Mouse (Mus musculus): ENCODE measurements at regions not wholly inside any gene's neighbourhood (a gene's known extent, or its start where the extent isn't known, plus 50 kb on each side); places are given as distances from the start of the nearest gene placed in this dataset.
A peak's percentile ranks its signal among the peaks of the same experiment; 100 is the strongest.

DNA sequence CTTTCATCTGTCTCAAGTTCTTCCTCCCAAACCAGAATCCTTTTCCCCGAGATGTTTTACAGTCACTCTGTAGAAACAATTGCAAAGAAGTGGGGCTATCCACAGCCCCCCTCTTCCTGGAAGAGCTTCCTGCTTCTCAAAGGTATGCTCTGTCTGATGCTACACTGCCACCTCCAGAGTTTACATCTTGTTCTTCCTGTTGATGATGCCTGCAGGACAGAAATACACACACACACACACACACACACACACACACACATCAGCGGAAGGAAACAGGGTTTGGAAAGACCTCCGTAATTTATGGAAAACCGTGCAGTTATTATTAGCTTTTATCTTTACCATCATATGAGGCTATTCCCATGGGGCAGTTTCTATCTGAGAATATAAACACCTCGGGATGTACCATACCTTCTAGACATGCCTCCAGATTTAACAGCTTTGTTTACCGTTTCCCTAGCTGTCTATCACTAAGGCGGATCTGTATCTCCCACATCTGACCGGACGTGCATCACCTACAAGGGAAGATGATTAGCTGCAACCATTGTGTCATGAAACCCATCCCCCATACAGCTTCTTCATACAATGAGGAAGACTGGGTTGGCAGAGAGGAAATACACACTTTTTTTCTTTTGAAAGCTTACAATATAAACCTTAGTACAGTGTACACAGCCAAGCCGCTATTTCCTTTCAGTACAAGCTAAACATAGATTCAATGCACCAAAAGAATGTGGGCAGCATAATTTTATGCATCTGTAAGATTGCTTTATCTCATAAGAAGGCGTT, 288.6 kb downstream of the Plk2 start:
- no peak for DNase-seq

- DNase-seq: no peak
Measured at GRCm38 (mm10) chr13:110688796-110689195, 293.9 kb downstream of the Plk2 start.

DNA sequence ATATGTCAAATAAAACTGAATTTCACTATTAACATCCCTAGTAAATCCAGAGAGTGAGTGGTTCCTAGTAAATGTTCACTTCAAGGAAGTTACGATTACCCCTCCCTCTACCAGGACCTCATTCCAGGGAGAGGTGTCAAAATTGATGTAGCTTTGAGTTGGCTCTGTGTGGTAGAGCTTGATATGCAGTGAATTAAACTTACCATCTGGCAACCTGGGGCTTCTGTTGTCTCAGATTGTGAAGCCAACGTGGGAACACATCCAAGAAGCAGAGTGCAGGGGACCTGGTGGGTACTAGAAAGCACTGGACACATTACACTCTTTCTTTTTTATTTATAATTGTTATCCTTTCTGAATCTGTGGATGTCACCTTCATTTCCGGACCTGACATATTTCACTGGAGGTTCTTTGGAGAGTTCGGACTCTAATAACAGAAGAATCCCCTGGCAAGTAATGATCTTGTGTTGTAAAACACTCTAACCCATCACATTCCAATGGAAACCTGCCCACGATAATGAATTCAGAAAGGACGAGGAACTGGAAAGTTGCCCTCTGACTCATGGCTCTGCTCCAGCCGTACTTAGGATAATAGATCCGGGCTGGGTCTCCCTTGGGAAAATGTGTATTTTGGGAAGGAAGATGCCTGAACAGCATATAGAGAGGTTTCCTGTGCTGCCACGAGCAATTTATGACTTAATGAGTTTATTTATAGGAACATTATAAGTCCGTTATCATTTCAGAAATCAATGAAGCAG, 295.8 kb downstream of the Plk2 start:
- no peak for DNase-seq

- DNase-seq: no peak
Measured at GRCm38 (mm10) chr13:110692696-110693095, 297.9 kb downstream of the Plk2 start.

- no peak for DNase-seq
Measured at GRCm38 (mm10) chr13:110694876-110695275, 300.0 kb downstream of the Plk2 start.

DNA sequence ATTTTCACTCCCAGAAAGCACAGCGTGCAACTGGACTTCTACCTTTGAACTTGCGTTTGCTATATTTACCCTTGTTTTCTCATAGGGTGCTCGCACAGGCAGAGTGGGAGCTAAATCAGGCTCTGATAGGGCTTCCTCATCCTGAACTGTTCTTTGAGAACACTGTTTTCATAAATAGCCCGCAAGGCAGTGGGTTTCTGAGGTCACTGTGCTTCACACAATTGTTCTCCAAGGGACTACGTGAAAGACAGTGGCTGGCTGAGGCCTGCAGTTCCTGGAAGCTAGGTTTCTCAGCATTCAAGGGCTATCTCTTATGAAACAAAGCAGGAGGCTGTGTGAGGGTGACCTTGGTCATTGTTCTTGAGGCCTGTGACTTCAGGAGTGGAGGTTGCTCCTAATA, 301.7 kb downstream of the Plk2 start:
- DNase-seq: no peak

GRCm38 (mm10) chr13:110704261-110704660, 309.4 kb downstream of the Plk2 start:
- DNase-seq: peak; percentile 12 to 34

GRCm38 (mm10) chr13:110710847-110711246, 316.0 kb downstream of the Plk2 start:
- DNase-seq: no peak

- DNase-seq: no peak
Measured at GRCm38 (mm10) chr13:110712527-110712926, 317.7 kb downstream of the Plk2 start.

DNA sequence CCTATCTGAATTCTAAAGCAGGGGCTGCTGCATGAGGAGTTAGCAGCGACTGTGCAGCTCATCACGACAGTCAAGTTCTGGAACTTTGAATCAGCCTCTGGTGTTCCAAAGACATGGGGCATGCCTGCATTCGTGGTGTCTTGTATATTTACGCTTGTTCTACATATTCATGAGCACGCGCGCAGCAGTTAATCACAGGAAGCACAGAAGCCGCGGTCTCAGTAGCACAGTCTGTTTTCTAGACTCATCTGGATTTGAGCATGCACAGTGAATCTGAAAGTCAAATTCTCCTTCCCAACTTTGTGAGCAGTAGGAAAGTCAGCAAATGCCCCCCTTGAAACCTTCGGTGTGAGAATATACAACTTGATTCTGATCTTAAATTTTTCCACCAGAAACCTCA, 327.3 kb downstream of the Plk2 start:
- peak in 1 of 2 experiments; percentile 6 for DNase-seq

DNA sequence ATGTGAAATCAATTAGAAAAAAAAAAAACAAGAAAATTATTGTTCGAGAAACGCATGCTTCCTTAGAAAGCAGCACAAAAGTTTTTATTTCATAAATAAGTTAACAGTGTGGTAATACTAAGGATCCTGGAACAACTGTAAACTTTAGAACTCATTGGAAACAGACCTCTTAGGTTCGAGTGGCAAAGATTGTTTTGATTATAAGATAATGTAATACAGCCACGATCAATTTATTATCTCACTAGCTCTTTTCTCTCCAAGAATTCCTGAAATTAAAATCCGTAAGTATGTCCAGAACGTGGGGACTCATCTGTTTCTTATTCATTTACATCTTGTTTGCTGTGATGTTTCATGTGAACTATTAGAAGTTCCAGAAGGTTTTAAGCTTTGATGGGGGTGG, 327.9 kb downstream of the Plk2 start:
- no peak for DNase-seq

DNA sequence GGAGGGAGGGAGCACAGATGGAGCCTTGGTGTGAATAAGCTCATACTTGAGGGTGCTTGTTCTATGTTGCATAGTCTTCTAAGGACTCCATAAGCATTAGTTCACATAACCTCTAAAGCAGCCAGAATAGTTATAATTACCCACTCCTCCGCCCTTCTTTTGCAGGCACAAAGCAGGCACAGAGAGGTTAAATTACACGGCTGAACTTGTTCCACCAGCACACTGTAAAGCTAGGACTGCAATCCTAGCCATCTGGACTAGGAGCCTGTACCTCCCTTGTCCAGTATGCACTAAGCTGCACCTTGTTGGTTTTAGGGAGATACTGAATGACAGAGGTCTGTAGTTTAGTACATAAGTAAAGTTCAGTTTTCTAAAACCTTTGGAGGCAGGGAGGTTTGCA, 330.0 kb downstream of the Plk2 start:
- no peak for DNase-seq

DNA sequence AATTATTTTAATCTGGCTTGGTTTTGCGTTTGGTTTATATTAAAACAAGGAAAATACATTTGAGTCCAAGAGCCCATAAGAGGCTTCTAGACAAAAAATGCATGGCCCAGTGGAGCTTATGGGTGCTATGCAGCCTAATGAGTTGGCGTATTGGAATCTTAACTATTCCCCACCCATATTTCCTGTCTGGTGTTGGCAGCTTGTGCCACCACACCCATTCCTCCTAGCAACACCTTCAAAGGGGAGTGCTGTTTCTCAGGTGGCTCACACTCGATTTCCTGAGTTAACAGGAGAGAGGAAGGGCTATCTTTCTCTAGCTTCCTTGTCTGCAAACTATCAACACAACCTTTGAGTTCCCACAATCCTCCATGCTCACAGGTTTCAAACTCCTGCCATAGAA, 331.0 kb downstream of the Plk2 start:
- no peak for DNase-seq

DNA sequence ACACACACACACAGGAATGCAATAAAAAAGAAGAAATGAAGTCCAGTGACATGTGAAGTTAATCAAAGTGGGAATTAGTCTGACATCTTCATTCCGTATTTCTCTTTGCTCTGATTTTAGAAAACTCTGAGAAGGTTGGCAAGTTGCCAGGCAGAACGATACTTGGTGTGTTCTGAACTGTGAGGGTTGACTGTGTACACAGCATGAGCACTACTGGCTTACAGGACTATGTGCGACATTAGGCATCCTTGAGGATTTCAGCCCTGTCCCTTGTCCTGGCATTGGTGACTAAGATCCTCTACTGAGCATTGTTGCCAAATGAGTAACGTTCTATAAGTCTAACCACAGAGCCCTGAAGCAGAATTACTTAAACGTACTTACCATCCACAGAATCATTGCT, 340.7 kb downstream of the Plk2 start:
- no peak for DNase-seq

GRCm38 (mm10) chr13:110741576-110742206, 346.8 kb downstream of the Plk2 start:
- no peak for DNase-seq

DNA sequence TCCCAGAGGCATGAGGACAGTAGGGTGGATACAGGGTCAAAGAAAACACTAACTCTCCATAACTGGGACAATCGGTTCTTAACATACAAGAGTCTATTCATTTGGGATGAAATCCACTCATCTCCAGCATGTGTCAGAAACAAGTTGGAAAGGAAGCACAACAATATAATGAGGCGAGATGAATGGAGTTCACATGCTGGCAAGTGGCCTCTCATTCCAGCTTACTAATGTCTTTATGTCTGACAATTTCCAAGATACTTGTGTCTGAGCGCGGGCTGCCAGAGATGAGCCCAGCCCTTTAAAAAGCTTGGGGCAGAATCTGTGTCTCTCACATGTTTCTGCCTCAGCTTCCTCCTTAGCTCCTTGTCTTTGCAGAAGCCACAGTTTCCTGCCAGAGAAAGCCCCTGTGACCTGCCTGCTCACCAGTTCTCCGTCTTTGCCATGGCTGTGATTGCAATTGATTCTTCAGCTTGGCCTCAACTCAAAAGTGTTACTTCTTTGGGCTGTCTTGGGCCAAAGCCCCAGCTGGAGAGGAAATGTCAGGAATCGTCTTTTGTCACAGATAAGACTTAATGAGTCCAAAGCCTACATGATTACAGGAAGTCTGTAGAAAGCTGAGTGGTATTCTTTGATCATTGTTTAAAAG, 352.5 kb downstream of the Plk2 start:
- DNase-seq: no peak

- DNase-seq: no peak
Measured at GRCm38 (mm10) chr13:110752746-110753145, 357.9 kb downstream of the Plk2 start.

DNA sequence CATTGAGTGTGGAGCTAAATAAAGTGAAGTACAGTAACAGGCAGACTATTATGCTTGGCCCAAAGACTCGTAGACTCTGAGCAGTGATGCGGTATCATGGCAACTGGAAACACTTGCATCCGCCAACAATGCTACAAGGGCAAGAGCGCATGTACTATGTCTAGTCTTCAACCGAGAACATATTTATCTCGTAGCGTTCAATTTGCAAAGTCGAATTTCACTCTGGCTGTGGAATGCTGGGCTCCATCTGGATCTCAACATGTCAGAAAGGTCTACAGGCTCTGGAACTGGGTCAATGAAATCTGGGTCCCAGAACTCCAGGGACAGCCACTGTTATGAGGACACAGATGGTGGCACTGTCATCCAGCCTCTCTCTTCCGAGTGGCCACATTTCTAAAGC, 359.7 kb downstream of the Plk2 start:
- peak; percentile 14 to 36 for DNase-seq

- no peak for DNase-seq
Measured at GRCm38 (mm10) chr13:110756877-110757276, 362.0 kb downstream of the Plk2 start.

DNA sequence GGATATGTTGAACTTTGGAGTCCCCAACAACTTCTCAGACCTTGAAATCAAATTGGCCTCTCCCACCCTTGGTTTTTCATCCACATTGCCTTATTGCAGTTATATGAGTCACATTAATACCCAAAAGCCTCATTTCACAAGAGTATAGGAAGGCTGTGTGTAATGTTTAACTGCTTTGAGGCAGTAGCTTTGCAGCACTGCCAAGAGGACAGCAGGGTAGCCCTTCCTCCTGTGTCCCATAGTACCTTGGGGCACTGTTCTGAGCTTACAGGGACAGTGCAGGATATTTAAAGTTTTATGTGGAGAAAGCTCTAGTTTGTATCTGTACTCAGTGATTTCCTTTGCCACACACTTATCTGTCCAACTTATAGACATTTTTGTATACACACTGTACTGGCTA, 374.4 kb downstream of the Plk2 start:
- no peak for DNase-seq

DNA sequence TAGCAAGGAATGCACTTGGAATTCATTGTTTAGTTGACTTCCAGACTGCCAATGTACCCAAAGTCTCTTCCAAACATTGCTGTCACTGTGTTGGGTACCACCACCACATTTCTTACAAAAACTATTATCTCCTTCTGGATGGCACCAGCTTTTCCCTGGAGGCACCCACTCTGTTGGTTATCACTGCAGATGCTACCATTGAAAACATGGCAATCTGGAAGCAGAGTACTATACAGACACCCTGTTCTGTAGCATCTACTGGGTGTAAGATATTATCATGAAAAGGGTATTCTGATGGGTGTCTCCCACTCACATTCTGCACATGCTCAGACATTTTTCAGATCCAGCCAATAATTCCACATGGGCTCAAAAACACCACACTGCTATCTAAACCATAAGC, 380.4 kb downstream of the Plk2 start:
- peak; percentile 20 to 22 for DNase-seq

- DNase-seq: no peak
Measured at GRCm38 (mm10) chr13:110784162-110784785, 389.4 kb downstream of the Plk2 start.

DNA sequence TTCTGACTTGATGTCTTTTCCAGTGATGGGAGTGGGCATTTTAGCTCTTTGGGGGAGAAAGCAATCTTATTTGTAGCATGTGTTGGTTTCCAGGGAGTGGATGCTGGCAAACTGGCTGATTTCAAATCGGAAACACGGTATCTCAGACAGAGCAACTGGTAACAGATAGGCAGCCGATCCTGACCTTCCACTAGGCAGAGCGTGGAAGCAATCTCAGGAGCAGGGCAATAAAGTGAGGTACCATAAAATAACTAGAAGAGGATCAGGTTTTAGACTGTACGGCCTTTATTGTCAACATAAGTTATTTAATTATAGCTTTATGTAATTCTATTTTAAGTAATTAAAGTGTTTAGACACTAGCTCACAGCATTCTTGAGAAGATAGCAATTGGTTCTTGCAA, 390.0 kb downstream of the Plk2 start:
- no peak for DNase-seq
